8 mouse cellular contexts compared by ENCODE assay signal in genomic region chr2:35679812-35680672, GRCm38 (mm10).
DNase-seq lines count a peak whose midpoint lies in the region; ATAC-seq and TF ChIP-seq lines count a peak whose summit lies in the region.

No protein-coding gene starts in this region.

- no peak overlapping the region for H3K4me2 ChIP-seq in kidney, embryonic 16.5 days (replicated peaks; ENCODE audit: low read depth, low read length)

- DNase-seq in cerebellum, adult 2 months: no peak
- DNase-seq in cerebellum, postnatal 36 days: no peak
- DNase-seq in adrenal gland, adult 18-20 months (ENCODE audit: low spot score in 2 of 2): peak; percentile 55 to 60
- DNase-seq in heart, adult 8-10 months (ENCODE audit: low spot score): peak; percentile 78
- DNase-seq in lung, postnatal 36 days: peak; percentile 89
- no peak for DNase-seq in frontal cortex, postnatal 36 days (ENCODE audit: low spot score in 2 of 2)
- DNase-seq in right cerebral cortex, postnatal 4 days: no peak

- H3K4me3 ChIP-seq in cerebellum, adult 2 months (replicated peaks; ENCODE audit: insufficient read depth, low read depth, low read length): no peak overlapping the region
- no peak overlapping the region for H3K4me3 ChIP-seq in kidney, embryonic 16.5 days (ENCODE audit: low read length)

- 32% methylated on average over 10 of the region's 10 CpGs for WGBS in cerebellum, adult 2 months
- WGBS in kidney, embryonic 16.5 days: 35% methylated on average over 10 of the region's 10 CpGs

- TF ChIP-seq POLR2A in cerebellum, adult 2 months (IDR thresholded peaks at IDR 0.05; ENCODE audit: borderline replicate concordance, insufficient read depth, low read length): no peak

- H3K9ac ChIP-seq in kidney, embryonic 16.5 days (replicated peaks; ENCODE audit: low read length): no peak overlapping the region

- H3K4me1 ChIP-seq in cerebellum, adult 2 months (ENCODE audit: control insufficient read depth, insufficient read depth, low read length): peaks cover 90% of the 10 kb centered on the region
- H3K4me1 ChIP-seq in kidney, embryonic 16.5 days (ENCODE audit: insufficient read depth, low read length): peaks cover 87% of the 10 kb centered on the region

- peak overlapping the region; percentile 75 for H3K27ac ChIP-seq in cerebellum, adult 2 months (ENCODE audit: insufficient read depth, low read length)
- H3K27ac ChIP-seq in kidney, embryonic 16.5 days (ENCODE audit: low read length): peak overlapping the region; percentile 51

- H3K36me3 ChIP-seq in kidney, embryonic 16.5 days (ENCODE audit: insufficient read depth, low read length): no peaks in the 10 kb centered on the region

- H3K27me3 ChIP-seq in cerebellum, adult 2 months (ENCODE audit: control insufficient read depth, insufficient read depth, low read length): no peaks in the 10 kb centered on the region
- H3K27me3 ChIP-seq in kidney, embryonic 16.5 days (ENCODE audit: insufficient read depth, low read length): no peaks in the 10 kb centered on the region

- ATAC-seq in kidney, embryonic 16.5 days (ENCODE audit: low FRiP score, low TSS enrichment): no peak

- no peaks in the 10 kb centered on the region for H3K9me3 ChIP-seq in kidney, embryonic 16.5 days (ENCODE audit: low read length)

- no peak for TF ChIP-seq CTCF in cerebellum, adult 2 months (IDR thresholded peaks at IDR 0.05; ENCODE audit: borderline replicate concordance, insufficient read depth, low read depth, low read length)

Comparison
In these comparisons a context has a peak if more than half of its experiments do, and no peak if none do; other contexts are left out.
1. DNase-seq: peak in adrenal gland, adult 18-20 months (2 of 2), heart, adult 8-10 months (single experiment) and lung, postnatal 36 days (single experiment); none in cerebellum, adult 2 months (0 of 2), cerebellum, postnatal 36 days (0 of 2), frontal cortex, postnatal 36 days (0 of 2) and right cerebral cortex, postnatal 4 days (single experiment).